Mouse (Mus musculus) lung, postnatal 0 days (tissue): ENCODE results near the gene Tceal7.

Experiments
- CTCF ChIP-seq: IDR thresholded peaks from 2 replicates; pipeline ENCODE4 v1.5.1; 2016; ENCODE audit warnings: antibody characterized with exemption, mild to moderate bottlenecking
- EP300 ChIP-seq: IDR thresholded peaks from 2 replicates; pipeline ENCODE4 v1.6.1; 2016; ENCODE audit warnings: antibody characterized with exemption, mild to moderate bottlenecking, control low read depth

DNA sequence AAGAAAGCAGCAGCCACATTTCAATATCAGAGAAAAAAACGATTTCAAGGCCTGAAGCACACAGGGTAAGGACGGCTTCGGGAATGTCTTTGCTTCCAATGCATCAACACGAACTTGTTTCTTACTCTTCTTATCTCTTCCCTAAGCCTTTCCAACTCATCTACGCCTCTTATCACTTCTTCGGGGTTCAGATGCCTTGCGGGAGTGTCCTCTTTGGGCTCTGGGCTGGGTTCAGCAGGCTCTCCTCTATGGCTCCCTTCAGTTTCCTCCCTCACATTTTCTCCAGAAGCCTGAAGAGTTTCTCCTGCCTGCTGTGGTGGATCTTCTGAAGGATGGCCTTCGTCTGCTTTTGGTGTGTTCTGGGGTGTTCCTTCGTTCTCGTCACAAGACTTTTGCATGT is 44.0 kb upstream of the Tceal7 start:
- TF ChIP-seq CTCF: no peak
- TF ChIP-seq EP300: no peak
